Mouse (Mus musculus): Measurements from ENCODE around the gene AC170998.1.

DNA sequence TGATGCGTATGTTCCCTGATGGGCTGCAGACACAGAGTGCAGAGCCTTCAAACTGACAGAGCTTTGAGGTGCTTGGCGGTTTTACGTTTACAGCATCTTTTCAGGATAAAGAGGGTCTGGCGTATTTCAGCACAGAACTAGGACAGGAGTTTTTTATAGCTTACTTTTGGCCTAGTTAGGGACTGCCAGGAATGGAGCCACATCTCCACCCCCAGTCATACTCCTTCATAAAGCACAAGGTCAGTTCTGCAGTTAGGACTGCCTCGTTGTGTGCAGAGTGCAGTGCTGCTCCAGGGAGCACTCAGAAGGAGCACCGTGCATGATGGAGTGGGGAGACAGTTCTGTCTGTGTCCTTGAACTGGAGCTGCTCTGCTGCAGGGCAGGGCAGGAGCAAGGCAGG is 19.9 kb downstream of the AC170998.1 start:
- no peak for TF ChIP-seq CTCF (IDR thresholded peaks at IDR 0.05; ENCODE audit: low read depth)
- TF ChIP-seq EP300 (optimal IDR thresholded peaks at IDR 0.05): no peak

Measured in stomach, postnatal 0 days (tissue).